In genomic region chr11:87735691-87736090, GRCm38 (mm10) we compare ENCODE assay signal across 13 mouse cellular contexts. TPM values are rescaled to one million over a fixed set of nuclear protein-coding genes. Genes with fewer than 3 reads are reported as not detected.
DNase-seq lines count a peak whose midpoint lies in the region; ATAC-seq and TF ChIP-seq lines count a peak whose summit lies in the region.
"Had no signal": no experiment of that assay in that cellular context is flagged by ENCODE, and none has a peak within 500 bp of the region (broad histone marks: within the 10 kb centered on the region; RNA-seq: fewer than 3 reads in every experiment).

No protein-coding gene starts in this region.

- no peak overlapping the region for H3K4me2 ChIP-seq in forebrain, embryonic 12.5 days
- H3K4me2 ChIP-seq in intestine, embryonic 15.5 days (replicated peaks) = 0 out of 2 replicates have a peak overlapping the region, but pooled peaks have one; percentile 78
- no peak overlapping the region for H3K4me2 ChIP-seq in intestine, postnatal 0 days (replicated peaks; ENCODE audit: low read depth)

- H3K9me3 ChIP-seq in forebrain, embryonic 10.5 days = no peaks in the 10 kb centered on the region
- no peaks in the 10 kb centered on the region for H3K9me3 ChIP-seq in forebrain, embryonic 12.5 days
- no peaks in the 10 kb centered on the region for H3K9me3 ChIP-seq in intestine, embryonic 15.5 days
- H3K9me3 ChIP-seq in intestine, postnatal 0 days (ENCODE audit: control insufficient read depth) = no peaks in the 10 kb centered on the region
- H3K9me3 ChIP-seq: G1E had no signal

- H3K27me3 ChIP-seq in forebrain, embryonic 10.5 days (ENCODE audit: poor library complexity, severe bottlenecking) = peaks cover 35% of the 10 kb centered on the region
- H3K27me3 ChIP-seq in forebrain, embryonic 12.5 days = peaks cover 25% of the 10 kb centered on the region
- H3K27me3 ChIP-seq in intestine, embryonic 15.5 days (replicated peaks) = no peaks in the 10 kb centered on the region
- no peaks in the 10 kb centered on the region for H3K27me3 ChIP-seq in intestine, postnatal 0 days (replicated peaks; ENCODE audit: control insufficient read depth, insufficient read depth, low read length)
- H3K27me3 ChIP-seq in thymus, adult 2 months (ENCODE audit: control insufficient read depth, insufficient read depth, low read length) = no peaks in the 10 kb centered on the region
- H3K27me3 ChIP-seq in kidney, adult 2 months (replicated peaks; ENCODE audit: control insufficient read depth, insufficient read depth, low read length) = no peaks in the 10 kb centered on the region

- TF ChIP-seq CTCF in intestine, postnatal 0 days (IDR thresholded peaks at IDR 0.05; ENCODE audit: low read depth) = no peak
- no peak for TF ChIP-seq CTCF in thymus, adult 2 months (IDR thresholded peaks at IDR 0.05; ENCODE audit: borderline replicate concordance, control insufficient read depth, extremely low read depth, insufficient read depth, low read length, poor library complexity)
- TF ChIP-seq CTCF in kidney, adult 2 months (conservative IDR thresholded peaks at IDR 0.05; ENCODE audit: insufficient read depth, insufficient read length, low read depth, low read length) = no peak

- 81% methylated on average over 6 of the region's 6 CpGs for WGBS in forebrain, embryonic 10.5 days
- WGBS in forebrain, embryonic 12.5 days = 87% methylated on average over 6 of the region's 6 CpGs
- 53% methylated on average over 6 of the region's 6 CpGs for WGBS in intestine, embryonic 15.5 days
- 44% methylated on average over 6 of the region's 6 CpGs for WGBS in intestine, postnatal 0 days
- 94% methylated on average over 6 of the region's 6 CpGs for WGBS in thymus, adult 2 months
- WGBS in kidney, adult 2 months = 95% methylated on average over 6 of the region's 6 CpGs

- no peak for ATAC-seq in forebrain, embryonic 12.5 days (ENCODE audit: low FRiP score)
- no peak for ATAC-seq in intestine, embryonic 15.5 days
- ATAC-seq in intestine, postnatal 0 days = no peak
- ATAC-seq in monocyte, adult 5-6 weeks (replicated peaks; ENCODE audit: insufficient number of reproducible peaks, low FRiP score, low TSS enrichment, poor library complexity, severe bottlenecking) = no peak
- ATAC-seq: activated CD4-positive, CD25-positive, alpha-beta regulatory T cell, adult 4 months; hindbrain, postnatal 0 days had no signal

- H3K9ac ChIP-seq in forebrain, embryonic 12.5 days = no peak overlapping the region
- no peak overlapping the region for H3K9ac ChIP-seq in intestine, embryonic 15.5 days
- H3K9ac ChIP-seq in intestine, postnatal 0 days (ENCODE audit: low read depth, low read length) = no peak overlapping the region

- peaks cover 37% of the 10 kb centered on the region for H3K4me1 ChIP-seq in forebrain, embryonic 10.5 days
- H3K4me1 ChIP-seq in forebrain, embryonic 12.5 days = peaks cover 24% of the 10 kb centered on the region
- H3K4me1 ChIP-seq in intestine, embryonic 15.5 days (replicated peaks) = peaks cover 14% of the 10 kb centered on the region
- H3K4me1 ChIP-seq in intestine, postnatal 0 days (replicated peaks; ENCODE audit: control insufficient read depth, insufficient read depth, low read length) = no peaks in the 10 kb centered on the region
- peaks cover 46% of the 10 kb centered on the region for H3K4me1 ChIP-seq in thymus, adult 2 months (replicated peaks; ENCODE audit: control insufficient read depth, insufficient read depth, low read length)
- H3K4me1 ChIP-seq in kidney, adult 2 months (ENCODE audit: control insufficient read depth, insufficient read depth, low read length) = peaks cover 3% of the 10 kb centered on the region; the same call in 1 of the 2 replicates

- peak overlapping the region; percentile 89; the same call in 1 of the 2 replicates for H3K27ac ChIP-seq in forebrain, embryonic 10.5 days
- no peak overlapping the region for H3K27ac ChIP-seq in forebrain, embryonic 12.5 days
- H3K27ac ChIP-seq in intestine, embryonic 15.5 days = 0 out of 2 replicates have a peak overlapping the region, but pooled peaks have one; percentile 80
- H3K27ac ChIP-seq in intestine, postnatal 0 days (ENCODE audit: low read depth, low read length) = no peak overlapping the region
- peak overlapping the region; percentile 9; the same call in 1 of the 2 replicates for H3K27ac ChIP-seq in thymus, adult 2 months (ENCODE audit: control insufficient read depth, insufficient read depth, low read length)
- no peak overlapping the region for H3K27ac ChIP-seq in kidney, adult 2 months (ENCODE audit: insufficient read depth, low read depth, low read length)

- no peak for TF ChIP-seq POLR2A in thymus, adult 2 months (IDR thresholded peaks at IDR 0.05; ENCODE audit: control insufficient read depth, extremely low read depth, insufficient read depth, low read length, poor library complexity)
- TF ChIP-seq POLR2A in kidney, adult 2 months (IDR thresholded peaks at IDR 0.05; ENCODE audit: low read depth, low read length) = no peak

- no peak for DNase-seq in forebrain, embryonic 10.5 days (ENCODE audit: extremely low spot score, low spot score)
- no peak for DNase-seq in thymus, adult 2 months
- no peak for DNase-seq in thymus, postnatal 0 days (ENCODE audit: low spot score)
- DNase-seq in kidney, adult 2 months = no peak
- DNase-seq: gastrocnemius, adult 2 months; kidney, postnatal 4 days had no signal

- H3K36me3 ChIP-seq in forebrain, embryonic 10.5 days (replicated peaks) = peaks cover 16% of the 10 kb centered on the region
- peaks cover 14% of the 10 kb centered on the region for H3K36me3 ChIP-seq in forebrain, embryonic 12.5 days (replicated peaks)
- 0 out of 2 replicates have a peak, but pooled peaks cover 9% of the 10 kb centered on the region for H3K36me3 ChIP-seq in intestine, embryonic 15.5 days
- H3K36me3 ChIP-seq in intestine, postnatal 0 days (ENCODE audit: control insufficient read depth, insufficient read depth) = peaks cover 36% of the 10 kb centered on the region
- peaks cover 12% of the 10 kb centered on the region; the same call in 1 of the 2 replicates for H3K36me3 ChIP-seq in thymus, adult 2 months (ENCODE audit: control insufficient read depth, insufficient read depth, low read length)
- H3K36me3 ChIP-seq in kidney, adult 2 months (ENCODE audit: control insufficient read depth, insufficient read depth, low read length) = no peaks in the 10 kb centered on the region

- peak overlapping the region; percentile 85 for H3K4me3 ChIP-seq in forebrain, embryonic 10.5 days
- no peak overlapping the region for H3K4me3 ChIP-seq in forebrain, embryonic 12.5 days (replicated peaks)
- no peak overlapping the region for H3K4me3 ChIP-seq in intestine, embryonic 15.5 days (replicated peaks)
- H3K4me3 ChIP-seq in intestine, postnatal 0 days (ENCODE audit: low read depth, low read length) = no peak overlapping the region
- H3K4me3 ChIP-seq in thymus, adult 2 months (ENCODE audit: control insufficient read depth, insufficient read depth, low read length) = no peak overlapping the region
- H3K4me3 ChIP-seq in kidney, adult 2 months (ENCODE audit: insufficient read depth, low read depth, low read length) = no peak overlapping the region

RNA-seq across cellular contexts. Expression of gene Supt4a, which starts 1.7 kb away (rescaled TPM):
- polyA plus RNA-seq in forebrain, embryonic 10.5 days (2016; fragmentation: Nextera tagmentation; extraction: Ambion mirVana) = 153 and 160 TPM in 2 replicates
- polyA plus RNA-seq in forebrain, embryonic 12.5 days (2016; fragmentation: Nextera tagmentation; extraction: Ambion mirVana) = 118 and 137 TPM in 2 replicates
- polyA plus RNA-seq in intestine, embryonic 15.5 days (2015; fragmentation: Nextera tagmentation; extraction: Ambion mirVana) = 117 and 121 TPM in 2 replicates
- 79.7 and 87.5 TPM in 2 replicates for polyA plus RNA-seq in intestine, postnatal 0 days (2015; fragmentation: Nextera tagmentation; extraction: Ambion mirVana)
- 172 and 215 TPM in 2 replicates for polyA plus RNA-seq in thymus, adult 2 months (2012; rRNA removed)
- 425 and 454 TPM in 2 replicates for polyA plus RNA-seq in thymus, postnatal 0 days (2015; fragmentation: Nextera tagmentation; extraction: Ambion mirVana)
- total RNA-seq in monocyte, adult 5-6 weeks (2017) = 123 to 169 TPM (median 136 TPM) in 3 replicates
- polyA plus RNA-seq in kidney, adult 2 months (2012; rRNA removed) = 96.9 and 135 TPM in 2 replicates

RNA-seq across cellular contexts. Expression of gene Tspoap1, which starts 24.6 kb away (rescaled TPM):
- 11.0 and 11.1 TPM in 2 replicates for polyA plus RNA-seq in forebrain, embryonic 10.5 days (2016; fragmentation: Nextera tagmentation; extraction: Ambion mirVana)
- 33.0 and 35.1 TPM in 2 replicates for polyA plus RNA-seq in forebrain, embryonic 12.5 days (2016; fragmentation: Nextera tagmentation; extraction: Ambion mirVana)
- 0.96 and 1.5 TPM in 2 replicates for polyA plus RNA-seq in intestine, embryonic 15.5 days (2015; fragmentation: Nextera tagmentation; extraction: Ambion mirVana)
- polyA plus RNA-seq in intestine, postnatal 0 days (2015; fragmentation: Nextera tagmentation; extraction: Ambion mirVana) = 0.33 and 0.61 TPM in 2 replicates
- polyA plus RNA-seq in thymus, adult 2 months (2012; rRNA removed) = 25.3 and 27.9 TPM in 2 replicates
- 2.6 and 4.0 TPM in 2 replicates for polyA plus RNA-seq in thymus, postnatal 0 days (2015; fragmentation: Nextera tagmentation; extraction: Ambion mirVana)
- total RNA-seq in monocyte, adult 5-6 weeks (2017) = 4.3 to 7.3 TPM (median 5.4 TPM) in 3 replicates
- polyA plus RNA-seq in kidney, adult 2 months (2012; rRNA removed) = 3.1 and 4.2 TPM in 2 replicates
- total RNA-seq: gastrocnemius, adult 2 months had no signal

RNA-seq across cellular contexts. Expression of gene Mpo, which starts 57.7 kb away (rescaled TPM):
- 4.5 and 5.1 TPM in 2 replicates for polyA plus RNA-seq in forebrain, embryonic 10.5 days (2016; fragmentation: Nextera tagmentation; extraction: Ambion mirVana)
- 0.92 and 1.1 TPM in 2 replicates for polyA plus RNA-seq in forebrain, embryonic 12.5 days (2016; fragmentation: Nextera tagmentation; extraction: Ambion mirVana)
- polyA plus RNA-seq in intestine, embryonic 15.5 days (2015; fragmentation: Nextera tagmentation; extraction: Ambion mirVana) = 2.9 and 5.9 TPM in 2 replicates
- polyA plus RNA-seq in intestine, postnatal 0 days (2015; fragmentation: Nextera tagmentation; extraction: Ambion mirVana) = 0.12 and 0.27 TPM in 2 replicates
- 4.6 and 8.5 TPM in 2 replicates for polyA plus RNA-seq in thymus, adult 2 months (2012; rRNA removed)
- 5.0 and 6.2 TPM in 2 replicates for polyA plus RNA-seq in thymus, postnatal 0 days (2015; fragmentation: Nextera tagmentation; extraction: Ambion mirVana)
- not detected in 3 replicates for total RNA-seq in monocyte, adult 5-6 weeks (2017)
- 0.05 TPM in 1 of 2 replicates, not detected in the other for polyA plus RNA-seq in kidney, adult 2 months (2012; rRNA removed)
- total RNA-seq: gastrocnemius, adult 2 months had no signal
- polyA plus RNA-seq: activated CD4-positive, CD25-positive, alpha-beta regulatory T cell, adult 4 months had no signal

Comparison
In these comparisons a context has a peak if more than half of its experiments do, and no peak if none do; other contexts are left out.
1. H3K27ac ChIP-seq: peak in forebrain, embryonic 10.5 days (single experiment), intestine, embryonic 15.5 days (single experiment) and thymus, adult 2 months (single experiment); none in forebrain, embryonic 12.5 days (single experiment), intestine, postnatal 0 days (single experiment) and kidney, adult 2 months (single experiment).